Mouse (Mus musculus): ENCODE results near the gene Gm14124. TPM values are rescaled to one million over a fixed set of nuclear protein-coding genes. Genes with fewer than 3 reads are reported as not detected.

Gene Gm14124
- not detected for polyA plus RNA-seq (2017; shearing (Covaris generic))

DNA sequence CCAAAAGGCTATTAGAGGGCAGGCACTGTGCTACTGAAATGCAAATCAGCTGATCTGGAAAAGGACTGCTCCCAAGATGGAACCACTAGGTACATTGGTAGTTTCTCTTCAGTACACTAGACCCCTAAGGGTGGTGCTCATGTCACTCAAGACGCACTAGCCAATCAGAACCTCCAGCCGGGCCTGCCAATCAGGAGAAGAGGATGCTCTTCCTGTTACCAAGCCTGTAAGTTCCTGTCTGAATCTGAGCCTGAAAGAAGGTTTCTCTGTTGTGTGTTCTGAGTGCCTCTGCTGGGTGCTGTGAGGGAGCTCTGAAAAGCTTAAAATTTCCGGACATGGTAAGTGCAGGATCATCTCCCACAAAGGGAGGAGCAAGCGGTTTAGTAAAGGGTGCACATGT lies at the start of gene Gm14124:
TSS of gene Gm14124 (plus strand) at position 227 of the 400 bp plus-strand sequence.

GRCm38 (mm10) chr2:150217600-150218362 lies 39.5 kb upstream of the Gm14124 start, which contains the start of gene Zfp937:
Zfp937 (plus strand) TSS chr2:150218073.

DNA sequence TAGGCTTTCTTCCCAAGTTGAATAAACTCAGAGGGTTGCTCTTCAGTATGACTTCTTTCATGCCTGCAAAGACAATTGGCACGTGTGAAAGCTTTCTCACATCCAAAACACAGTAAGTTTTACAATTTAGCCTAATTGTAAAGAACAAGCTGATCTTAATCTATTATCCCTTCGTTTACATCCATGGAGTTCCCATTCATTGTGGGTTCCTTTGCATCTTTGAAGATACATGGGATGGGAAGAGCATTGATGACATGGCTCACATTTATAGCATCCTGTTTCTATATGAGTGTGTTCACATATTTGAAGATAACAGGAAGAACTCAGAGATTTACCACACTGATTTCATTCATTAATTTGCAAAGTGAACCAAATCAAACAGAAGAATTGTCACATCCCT lies 1.8 kb upstream of the Gm14124 start, which contains the start of gene Gm21994:
TSS of gene Gm21994 (minus strand) at position 101 of the 400 bp plus-strand sequence.

Other genes with a start within 250 kb of the Gm14124 start
- gene Zfp120, start 120.8 kb upstream of the Gm14124 start, polyA plus RNA-seq (2017; shearing (Covaris generic)), result 10 to 100 TPM; 27.0 to 28.2 TPM
- gene Gm10770, start 77.8 kb upstream of the Gm14124 start, polyA plus RNA-seq (2017; shearing (Covaris generic)), result not detected
- under 1 TPM; 0.55 to 0.98 TPM for gene Gm14139, start 75.8 kb upstream of the Gm14124 start, polyA plus RNA-seq (2017; shearing (Covaris generic))
- gene Zfp937, start 39.4 kb upstream of the Gm14124 start, polyA plus RNA-seq (2017; shearing (Covaris generic)), result 10 to 100 TPM; 15.3 to 16.9 TPM
- 10 to 100 TPM; 30.1 to 39.4 TPM for gene Gm21994, start 1.9 kb upstream of the Gm14124 start, polyA plus RNA-seq (2017; shearing (Covaris generic))
- gene Gm10130, start 66.2 kb downstream of the Gm14124 start, polyA plus RNA-seq (2017; shearing (Covaris generic)), result 10 to 100 TPM; 15.4 to 17.1 TPM
- 1 to 10 TPM; 6.5 to 7.5 TPM for gene 3300002I08Rik, start 105.2 kb downstream of the Gm14124 start, polyA plus RNA-seq (2017; shearing (Covaris generic))
- 1 to 10 TPM; 8.5 to 8.9 TPM for gene Zfp442, start 194.0 kb downstream of the Gm14124 start, polyA plus RNA-seq (2017; shearing (Covaris generic))
- 1 to 10 TPM in 1 of 2 experiments, under 1 TPM in 1; 0.93 to 3.2 TPM for gene Zfp345, start 227.6 kb downstream of the Gm14124 start, polyA plus RNA-seq (2017; shearing (Covaris generic))

Measured in inflammation-experienced regulatory T-cells (primary cell).